Mouse (Mus musculus) MEL (cell line): Measurements from ENCODE around the gene Cdk5rap1.

Experiments
- CHD1 ChIP-seq: IDR thresholded peaks from 2 replicates; pipeline ENCODE4 v1.6.1; 2012; ENCODE audit warnings: low read depth, mild to moderate bottlenecking, inconsistent platforms, low read length, improper control_type of control experiment
- CHD2 ChIP-seq: IDR thresholded peaks from 2 replicates; pipeline ENCODE4 v1.6.1; 2011; ENCODE audit warnings: low read length, improper control_type of control experiment
- CTCF ChIP-seq, 3 experiments: IDR thresholded peaks in 2 of 3; conservative IDR thresholded peaks in 1 of 3; 2 replicates each; pipeline ENCODE4 v1.5.1; 2011 to 2012; ENCODE audit warnings: low read length in 3 of 3, low read depth in 2 of 3, mild to moderate bottlenecking in 2 of 3, improper control_type of control experiment in 1 of 3, inconsistent platforms in 1 of 3, mixed read lengths in 1 of 3, moderate library complexity in 1 of 3; ENCODE audit not compliant: control insufficient read depth in 1 of 3, insufficient read depth in 1 of 3, poor library complexity in 1 of 3, severe bottlenecking in 1 of 3
- MAX ChIP-seq: IDR thresholded peaks from 2 replicates; pipeline ENCODE4 v1.6.1; 2011; ENCODE audit warnings: low read length, improper control_type of control experiment
- MEF2A ChIP-seq: IDR thresholded peaks from 2 replicates; pipeline ENCODE4 v1.6.1; 2014; ENCODE audit warnings: low read depth, mild to moderate bottlenecking, inconsistent platforms, low read length, improper control_type of control experiment; ENCODE audit not compliant: poor library complexity, insufficient replicate concordance, severe bottlenecking; ENCODE audit errors: extremely low read depth
- POLR2A ChIP-seq, 2 experiments: IDR thresholded peaks; 2 replicates each; pipeline ENCODE4 v1.6.1; 2011 to 2012; ENCODE audit warnings: low read length in 2 of 2, mild to moderate bottlenecking in 2 of 2, control low read depth in 1 of 2, improper control_type of control experiment in 1 of 2, low read depth in 1 of 2, moderate library complexity in 1 of 2; ENCODE audit not compliant: control insufficient read depth in 1 of 2, insufficient read depth in 1 of 2, poor library complexity in 1 of 2
- POLR2AphosphoS5 ChIP-seq: IDR thresholded peaks from 2 replicates; pipeline ENCODE4 v1.6.1; 2012; ENCODE audit warnings: low read depth, borderline replicate concordance, mild to moderate bottlenecking, inconsistent platforms, low read length, moderate library complexity, mixed read lengths
- TBP ChIP-seq: IDR thresholded peaks from 2 replicates; pipeline ENCODE4 v1.8.0; 2011; ENCODE audit warnings: low read depth, low read length, improper control_type of control experiment
- TCF12 ChIP-seq: IDR thresholded peaks from 2 replicates; pipeline ENCODE4 v1.6.1; 2014; ENCODE audit warnings: low read depth, mild to moderate bottlenecking, inconsistent platforms, low read length, improper control_type of control experiment, moderate library complexity
- USF1 ChIP-seq: IDR thresholded peaks from 2 replicates; pipeline ENCODE4 v1.6.1; 2014; ENCODE audit warnings: low read depth, mild to moderate bottlenecking, inconsistent platforms, low read length, improper control_type of control experiment, moderate library complexity

- TF ChIP-seq CTCF (IDR thresholded peaks at IDR 0.05 in 2 of 3, conservative IDR thresholded peaks at IDR 0.05 in 1 of 3; ENCODE audit: control insufficient read depth in 1 of 3, insufficient read depth in 1 of 3, low read depth in 2 of 3, low read length in 3 of 3, poor library complexity in 1 of 3, severe bottlenecking in 1 of 3) (no peak), MEF2A (no peak), POLR2A (IDR thresholded peaks at IDR 0.05; ENCODE audit: control insufficient read depth in 1 of 2, insufficient read depth in 1 of 2, low read depth in 1 of 2, low read length in 2 of 2, poor library complexity in 1 of 2) (peak in 1 of 2 experiments; percentile 26; a peak in 1 of 4 replicates), TBP (no peak), MAX (0 out of 2 replicates have a peak, but pooled peaks have one; percentile 18), USF1 (no peak), CHD2 (no peak), CHD1 (no peak), POLR2AphosphoS5 (no peak), TCF12 (no peak)
These were observed 35.0 kb upstream of the Cdk5rap1 start, which contains the start of gene Snta1 for GRCm38 (mm10) chr2:154407643-154408445.
